Mouse (Mus musculus): Measurements from ENCODE around the gene Tmem229b. TPM values are rescaled to one million over a fixed set of nuclear protein-coding genes. Genes with fewer than 3 reads are reported as not detected.
"Not testable (repeated sequence)": the region's sequence is repeated elsewhere in the genome, so short reads cannot be mapped to it uniquely, and the experiment has no call there.

Gene Tmem229b
- total RNA-seq (2021): 1 to 10 TPM; 3.6 to 4.3 TPM
- long read RNA-seq, experiment 1, partial matches to known transcripts: 0 of 2 reads
- long read RNA-seq, experiment 1, other reads (novel, unspliced or antisense): 2 of 2 reads
- long read RNA-seq, experiment 2, partial matches to known transcripts: 0 of 1 reads
- long read RNA-seq, experiment 2, other reads (novel, unspliced or antisense): 1 of 1 reads

DNA sequence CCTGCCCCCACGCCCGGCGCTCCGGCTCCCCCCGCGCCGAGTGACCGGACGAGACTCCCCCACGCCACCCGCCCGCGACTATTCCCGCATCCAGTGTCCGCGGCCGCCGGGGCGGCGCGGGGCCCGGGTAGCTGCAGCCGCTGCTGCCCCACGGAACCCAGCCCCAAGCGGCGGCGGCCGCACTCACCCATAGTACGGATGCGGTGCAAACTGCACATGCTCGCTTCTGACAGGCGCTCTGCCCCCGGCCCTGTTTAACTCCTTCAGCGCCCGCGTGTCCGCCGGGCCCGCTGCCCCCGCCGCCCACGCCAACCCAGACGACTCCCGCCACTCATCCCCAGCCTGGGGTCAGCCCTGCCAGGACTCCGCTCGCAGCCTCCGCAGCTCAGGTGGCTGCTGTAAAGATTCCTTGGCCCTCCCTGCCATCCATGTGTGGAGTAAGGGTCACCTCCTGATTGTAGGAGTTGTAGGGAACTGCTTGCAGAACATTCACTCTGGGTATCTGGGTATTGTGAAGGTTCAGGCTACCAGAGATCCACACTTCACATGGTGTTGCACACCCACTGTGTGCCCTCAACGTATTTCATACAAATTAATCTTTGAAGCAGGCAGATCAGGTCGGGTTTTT, at the start of gene Tmem229b:
Tmem229b (minus strand) TSS at position 502 of the 628 bp plus-strand sequence.
- peak; percentile 42 to 48 for DNase-seq

DNA sequence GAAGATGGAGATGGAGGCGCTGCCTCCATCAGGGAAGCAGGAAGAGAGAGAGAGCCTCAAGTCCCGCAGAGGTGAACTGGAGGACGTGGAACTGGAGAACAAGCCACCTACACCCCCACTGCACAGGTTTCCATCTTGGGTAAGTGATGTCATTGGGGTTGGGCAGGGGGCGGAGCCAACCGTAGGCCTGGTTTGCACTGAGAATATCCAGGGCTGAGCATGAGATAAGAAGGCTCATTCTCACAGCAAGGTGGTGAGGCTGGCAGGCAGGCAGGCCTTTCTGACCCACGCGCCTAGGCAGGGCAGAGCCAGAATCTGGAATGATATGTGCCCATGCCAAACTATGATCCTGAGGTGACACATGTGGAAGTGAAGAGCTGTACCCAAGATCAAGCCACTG, 47.8 kb upstream of the Tmem229b start:
- DNase-seq: peak; percentile 80 to 87

DNA sequence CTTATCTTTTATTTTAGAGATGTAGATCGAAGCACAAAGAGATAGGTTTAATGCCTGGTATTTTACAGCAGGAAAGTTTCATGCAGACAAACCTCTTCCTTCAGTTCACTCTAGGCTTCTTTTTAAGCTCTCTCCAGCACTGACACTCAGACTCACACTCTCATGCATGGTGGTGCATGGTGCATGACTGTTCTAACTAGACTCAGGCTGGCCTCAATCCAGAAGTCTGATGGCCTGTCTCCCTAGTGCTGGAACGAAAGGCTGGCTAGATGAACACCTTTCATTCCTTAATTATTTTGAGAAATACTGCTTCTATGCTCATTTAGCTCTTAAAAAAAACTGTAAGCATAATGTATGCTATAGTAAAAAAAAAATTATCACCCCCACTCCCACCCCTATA, 44.6 kb upstream of the Tmem229b start:
- DNase-seq: no peak

- peak; percentile 25 to 30 for DNase-seq
These were observed 43.3 kb upstream of the Tmem229b start for GRCm38 (mm10) chr12:79050545-79051212.

DNA sequence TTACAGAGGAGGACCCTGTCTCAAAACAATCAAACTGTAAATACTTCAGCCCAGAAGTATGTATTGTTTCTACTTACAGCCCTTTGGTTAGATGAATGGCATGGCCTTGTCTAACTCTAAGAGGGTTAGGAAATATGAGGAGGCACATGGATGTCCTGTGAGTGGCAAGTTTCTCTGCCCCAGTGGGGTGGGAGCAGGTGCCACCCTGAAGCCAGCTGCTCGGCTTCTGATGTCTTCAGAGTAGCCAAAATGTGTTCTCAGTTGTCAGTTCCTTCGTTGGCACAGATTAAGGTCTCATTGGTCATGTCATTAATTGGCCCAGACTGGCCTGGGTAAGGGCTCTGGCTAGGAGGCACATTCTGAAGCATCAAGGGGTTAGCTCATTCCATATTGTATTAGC, 42.4 kb upstream of the Tmem229b start:
- DNase-seq: no peak

DNA sequence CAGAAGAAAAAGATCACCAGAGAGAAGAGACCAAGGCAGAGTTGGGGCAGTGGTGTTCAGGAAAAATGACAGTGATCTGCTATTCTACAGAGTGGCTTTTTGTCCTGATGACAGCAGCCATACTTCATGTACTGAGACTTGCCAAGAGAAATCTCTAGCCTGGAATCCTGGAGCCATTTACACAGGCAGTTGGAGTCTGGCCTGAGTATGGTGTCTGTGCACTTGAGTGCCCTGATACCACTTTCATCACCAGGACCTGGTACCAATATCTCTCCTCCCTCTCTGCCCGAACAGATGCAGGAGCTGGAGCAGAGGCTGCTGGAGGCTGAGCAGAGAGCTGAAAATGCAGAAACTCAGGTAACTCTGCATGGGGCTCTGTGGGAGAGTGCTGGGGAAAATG, 41.5 kb upstream of the Tmem229b start:
- DNase-seq: peak; percentile 54 to 75

DNA sequence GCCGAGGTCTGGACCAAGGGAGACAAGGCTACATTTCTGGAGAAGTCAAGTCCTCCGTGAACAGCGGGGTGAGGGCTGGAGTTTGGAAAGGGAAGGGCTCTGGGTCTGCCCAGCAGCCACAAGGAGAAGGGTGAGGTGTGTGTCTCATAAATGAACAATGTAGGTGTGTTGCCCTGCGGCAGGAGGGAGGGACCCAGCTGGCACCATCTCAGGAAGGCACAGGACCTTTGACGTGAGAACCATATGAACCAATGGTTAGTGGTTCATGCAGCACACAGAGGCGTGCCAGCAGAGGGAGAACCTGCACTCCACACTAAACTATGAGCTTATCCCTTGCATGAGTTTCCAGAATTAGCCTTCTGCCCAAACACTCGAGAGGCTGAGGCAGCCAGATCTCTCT, 39.8 kb upstream of the Tmem229b start:
- DNase-seq: no peak

DNA sequence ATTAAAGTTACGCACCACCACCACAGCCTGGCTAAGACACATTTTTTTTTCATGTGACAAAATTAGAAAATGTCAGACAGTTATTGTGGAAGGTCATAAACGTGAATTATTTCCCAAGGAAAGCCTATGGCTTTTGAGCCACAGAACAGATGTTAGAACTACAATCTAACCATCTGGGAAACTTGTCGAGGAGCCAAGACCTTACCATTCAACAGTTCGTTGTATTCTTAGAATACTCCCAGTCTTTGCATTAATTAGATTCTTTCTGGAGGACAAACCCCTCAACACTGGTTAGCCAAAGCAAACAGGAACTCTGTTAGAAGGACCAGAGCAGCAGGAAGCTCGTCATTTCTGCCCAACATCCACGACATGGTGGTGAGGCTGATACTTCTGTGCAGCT, 38.7 kb upstream of the Tmem229b start:
- DNase-seq: no peak

GRCm38 (mm10) chr12:79044668-79045067, 37.2 kb upstream of the Tmem229b start:
- peak; percentile 67 to 80 for DNase-seq

GRCm38 (mm10) chr12:79041436-79041835, 34.0 kb upstream of the Tmem229b start:
- DNase-seq: no peak

GRCm38 (mm10) chr12:79040201-79040827, 32.9 kb upstream of the Tmem229b start:
- no peak for DNase-seq

DNA sequence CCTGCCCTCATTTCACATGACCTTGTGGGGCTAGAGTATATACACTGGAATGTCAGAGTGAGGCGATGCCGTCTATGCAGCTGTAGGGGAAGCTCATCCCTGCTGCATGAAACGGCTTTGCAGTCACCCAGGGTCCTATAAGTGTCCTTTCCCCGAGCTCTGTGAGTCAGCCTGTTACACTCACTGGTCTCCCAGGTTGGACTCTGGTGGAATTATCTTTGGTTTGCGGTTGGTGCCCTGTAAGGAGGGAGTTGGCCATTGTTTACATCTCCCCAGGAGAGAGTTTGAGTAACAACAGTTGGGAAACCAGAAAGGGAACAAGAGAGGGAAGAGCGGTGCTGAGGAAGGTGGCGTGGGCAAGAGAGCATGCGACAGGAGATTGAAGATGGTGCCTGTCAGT, 32.3 kb upstream of the Tmem229b start:
- DNase-seq: no peak

DNA sequence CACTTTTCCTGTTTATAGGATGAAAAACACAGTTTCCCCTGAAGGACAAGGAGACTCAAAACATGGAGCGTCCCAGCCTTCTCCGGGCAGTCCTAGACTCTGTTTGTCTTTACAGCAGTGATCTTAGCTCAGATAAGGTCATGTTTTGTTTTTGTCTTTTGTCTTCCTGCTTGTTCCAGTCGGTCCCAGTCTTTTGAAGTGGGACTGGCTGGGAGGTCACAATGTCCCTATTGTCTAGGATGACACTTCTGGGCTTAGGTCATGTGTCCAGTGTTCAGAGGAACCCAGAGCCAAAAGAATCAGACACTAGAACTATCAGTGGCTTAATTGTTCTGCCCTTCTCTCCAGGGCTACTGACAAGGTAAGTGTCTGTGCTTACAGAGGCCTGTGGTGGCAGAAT, 27.9 kb upstream of the Tmem229b start:
- DNase-seq: no peak

DNA sequence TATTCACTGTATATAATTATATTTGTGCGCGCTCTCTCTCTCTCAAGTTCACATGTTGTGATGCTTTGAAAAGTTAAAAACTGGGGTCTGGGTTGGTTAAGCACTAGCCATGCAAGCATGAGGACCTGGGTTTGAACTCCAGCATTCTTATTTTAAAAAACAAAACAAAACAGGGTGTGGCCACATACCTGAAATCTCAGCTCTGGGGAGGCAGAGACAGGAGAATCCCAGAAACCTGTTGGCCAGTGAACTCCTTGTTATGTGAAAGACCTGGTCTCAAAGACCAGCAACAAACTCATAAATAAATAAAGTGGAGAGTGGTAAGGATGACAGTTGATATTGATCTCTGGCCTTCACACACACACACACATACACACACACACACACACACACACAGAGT, 26.9 kb upstream of the Tmem229b start:
- no peak for DNase-seq

GRCm38 (mm10) chr12:79028911-79029861, 21.8 kb upstream of the Tmem229b start, which contains the start of gene Plekhh1:
TSS of gene Plekhh1 (plus strand) at chr12:79029163.
- DNase-seq: peak; percentile 40 to 42

DNA sequence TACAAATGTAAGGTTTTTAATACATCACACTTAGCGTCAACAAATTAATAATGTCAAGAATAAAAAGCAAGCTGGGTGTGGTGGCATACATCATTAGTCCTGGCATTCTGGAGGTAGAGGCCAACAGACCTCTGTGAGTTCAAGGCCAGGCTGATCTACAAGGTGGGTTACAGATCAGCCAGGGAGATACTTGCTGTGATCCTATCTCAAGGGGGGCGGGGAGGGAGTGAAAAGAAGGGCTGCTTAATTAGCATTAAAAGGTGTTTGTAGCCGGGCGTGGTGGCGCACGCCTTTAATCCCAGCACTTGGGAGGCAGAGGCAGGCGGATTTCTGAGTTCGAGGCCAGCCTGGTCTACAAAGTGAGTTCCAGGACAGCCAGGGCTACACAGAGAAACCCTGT, 20.1 kb upstream of the Tmem229b start:
- DNase-seq: not testable (repeated sequence)

- DNase-seq: peak; percentile 51 to 71
These were observed 15.5 kb upstream of the Tmem229b start for GRCm38 (mm10) chr12:79022882-79023281.

DNA sequence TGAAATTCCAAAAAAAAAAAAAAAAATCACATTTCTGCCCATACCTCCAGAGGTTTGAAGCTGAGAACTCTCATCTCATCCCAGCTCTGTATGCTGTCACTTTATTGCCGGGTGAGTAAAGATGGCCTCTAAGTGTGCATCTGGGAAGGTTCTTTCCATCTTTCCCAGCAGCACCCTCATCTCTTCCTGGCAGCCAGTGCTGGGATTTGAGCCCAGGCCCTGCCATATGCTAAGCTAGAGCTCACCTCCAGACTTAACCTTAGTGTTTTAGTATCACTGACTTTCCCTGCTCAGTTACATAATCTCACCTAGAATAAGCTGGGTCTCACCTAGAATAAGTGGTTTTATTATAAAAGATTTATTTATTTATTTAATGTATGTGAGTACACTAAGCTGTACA, 14.5 kb upstream of the Tmem229b start:
- no peak for DNase-seq

DNA sequence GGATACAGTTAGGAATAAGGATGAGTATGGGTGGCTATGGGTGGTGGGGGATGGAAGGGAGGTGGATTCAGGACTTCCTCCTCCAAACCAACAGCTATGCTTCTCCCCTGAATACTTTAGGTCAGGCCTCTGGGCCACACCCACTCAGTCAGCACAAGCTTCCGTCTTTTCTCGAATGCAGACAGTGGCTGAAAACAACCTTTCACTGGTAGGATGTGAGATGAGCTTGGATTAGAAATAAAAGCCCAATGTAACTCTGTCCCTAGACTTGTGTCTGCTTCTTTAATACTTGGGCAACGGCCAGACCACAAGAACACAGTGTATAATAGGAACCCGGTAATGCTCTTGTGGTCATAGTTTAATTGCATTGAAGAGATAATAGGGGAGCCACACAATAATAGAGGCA, 10.6 kb upstream of the Tmem229b start:
- DNase-seq: peak in 1 of 2 experiments; percentile 28

DNA sequence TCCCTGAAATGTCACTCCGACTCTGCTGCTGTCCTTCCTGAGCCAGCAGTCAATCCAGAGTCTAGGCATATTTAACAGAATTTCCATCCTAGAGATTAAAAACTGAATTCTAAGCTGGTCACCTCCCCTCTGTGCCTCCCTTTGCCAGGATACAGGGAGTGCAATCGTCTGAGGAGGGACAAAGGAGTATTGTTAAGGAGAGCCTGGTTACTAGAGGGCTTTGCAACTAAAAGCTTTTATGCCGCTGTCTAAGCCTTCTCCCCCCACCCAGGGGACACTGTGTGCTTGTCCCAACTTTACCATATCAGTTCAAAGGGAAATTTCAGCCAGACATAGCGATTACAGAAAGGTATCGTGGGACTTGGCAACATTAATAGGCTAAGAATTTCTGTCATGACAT, 8.7 kb upstream of the Tmem229b start:
- DNase-seq: no peak

GRCm38 (mm10) chr12:79010569-79010968, 3.1 kb upstream of the Tmem229b start:
- DNase-seq: no peak

Measured in heart, adult 18-20 months (tissue).